Mouse (Mus musculus): ENCODE results near the gene Gm28308. TPM values are rescaled to one million over a fixed set of nuclear protein-coding genes. Genes with fewer than 3 reads are reported as not detected.

Gene Gm28308
- polyA plus RNA-seq, 1 experiment from 2014 or later: not detected

GRCm38 (mm10) chr6:52162611-52163365, 50.4 kb downstream of the Gm28308 start:
- H3K9me3 ChIP-seq (ENCODE audit: low read length): no peaks in the 10 kb centered on the region
- 25% methylated on average over 14 of the region's 14 CpGs for WGBS
- peak overlapping the region; percentile 75 for H3K9ac ChIP-seq (replicated peaks; ENCODE audit: low read length)
- peaks cover 86% of the 10 kb centered on the region for H3K4me1 ChIP-seq (ENCODE audit: insufficient read depth, low read length)
- peak overlapping the region; percentile 49 for H3K4me3 ChIP-seq (ENCODE audit: low read length)
- H3K27ac ChIP-seq (ENCODE audit: low read length): peak overlapping the region; percentile 83
- ATAC-seq (ENCODE audit: low FRiP score, low TSS enrichment): no peak
- no peaks in the 10 kb centered on the region for H3K36me3 ChIP-seq (ENCODE audit: insufficient read depth, low read length)
- peak overlapping the region; percentile 70 for H3K4me2 ChIP-seq (replicated peaks; ENCODE audit: low read depth, low read length)
- H3K27me3 ChIP-seq (ENCODE audit: insufficient read depth, low read length): no peaks in the 10 kb centered on the region

GRCm38 (mm10) chr6:52162093-52162380, 51.1 kb downstream of the Gm28308 start:
- no peak overlapping the region for H3K4me2 ChIP-seq (replicated peaks; ENCODE audit: low read depth, low read length)
- no peak overlapping the region for H3K9ac ChIP-seq (replicated peaks; ENCODE audit: low read length)
- no peaks in the 10 kb centered on the region for H3K36me3 ChIP-seq (ENCODE audit: insufficient read depth, low read length)
- ATAC-seq (ENCODE audit: low FRiP score, low TSS enrichment): no peak
- no peak overlapping the region for H3K27ac ChIP-seq (ENCODE audit: low read length)
- H3K4me3 ChIP-seq (ENCODE audit: low read length): no peak overlapping the region
- 16% methylated on average over 1 of the region's 1 CpGs for WGBS
- H3K9me3 ChIP-seq (ENCODE audit: low read length): no peaks in the 10 kb centered on the region
- H3K27me3 ChIP-seq (ENCODE audit: insufficient read depth, low read length): peaks cover 7% of the 10 kb centered on the region; the same call in 1 of the 2 replicates
- H3K4me1 ChIP-seq (ENCODE audit: insufficient read depth, low read length): peaks cover 85% of the 10 kb centered on the region

- Histone ChIP-seq H3K9ac (replicated peaks; ENCODE audit: low read length) (peak overlapping the region; percentile 56; the same call in 1 of the 2 replicates), H3K9me3 (ENCODE audit: low read length) (no peaks in the 10 kb centered on the region), H3K4me3 (ENCODE audit: low read length) (peak overlapping the region; percentile 79), H3K27ac (ENCODE audit: low read length) (peak overlapping the region; percentile 84), H3K4me1 (ENCODE audit: insufficient read depth, low read length) (peaks cover 80% of the 10 kb centered on the region), H3K4me2 (replicated peaks; ENCODE audit: low read depth, low read length) (peak overlapping the region; percentile 89), H3K27me3 (ENCODE audit: insufficient read depth, low read length) (peaks cover 12% of the 10 kb centered on the region), H3K36me3 (ENCODE audit: insufficient read depth, low read length) (no peaks in the 10 kb centered on the region)
- 7% methylated on average over 8 of the region's 8 CpGs for WGBS
- ATAC-seq (ENCODE audit: low FRiP score, low TSS enrichment): no peak
These were observed 51.6 kb downstream of the Gm28308 start for GRCm38 (mm10) chr6:52161336-52162092.

- H3K27me3 ChIP-seq (ENCODE audit: insufficient read depth, low read length): peaks cover 20% of the 10 kb centered on the region
- H3K9ac ChIP-seq (replicated peaks; ENCODE audit: low read length): peak overlapping the region; percentile 56
- H3K9me3 ChIP-seq (ENCODE audit: low read length): no peaks in the 10 kb centered on the region
- peaks cover 73% of the 10 kb centered on the region for H3K4me1 ChIP-seq (ENCODE audit: insufficient read depth, low read length)
- H3K27ac ChIP-seq (ENCODE audit: low read length): peak overlapping the region; percentile 84
- H3K4me2 ChIP-seq (replicated peaks; ENCODE audit: low read depth, low read length): peak overlapping the region; percentile 89
- H3K4me3 ChIP-seq (ENCODE audit: low read length): peak overlapping the region; percentile 79
- peak; percentile 36 for ATAC-seq (ENCODE audit: low FRiP score, low TSS enrichment)
- H3K36me3 ChIP-seq (ENCODE audit: insufficient read depth, low read length): no peaks in the 10 kb centered on the region
- WGBS: 1% methylated on average over 30 of the region's 30 CpGs
These were observed 52.4 kb downstream of the Gm28308 start for GRCm38 (mm10) chr6:52160511-52161335.

- H3K27ac ChIP-seq (ENCODE audit: low read length): peak overlapping the region; percentile 84
- WGBS: 11% methylated on average over 9 of the region's 9 CpGs
- H3K4me1 ChIP-seq (ENCODE audit: insufficient read depth, low read length): peaks cover 66% of the 10 kb centered on the region
- ATAC-seq (ENCODE audit: low FRiP score, low TSS enrichment): no peak
- peaks cover 26% of the 10 kb centered on the region for H3K27me3 ChIP-seq (ENCODE audit: insufficient read depth, low read length)
- peak overlapping the region; percentile 56 for H3K9ac ChIP-seq (replicated peaks; ENCODE audit: low read length)
- H3K36me3 ChIP-seq (ENCODE audit: insufficient read depth, low read length): no peaks in the 10 kb centered on the region
- peak overlapping the region; percentile 89 for H3K4me2 ChIP-seq (replicated peaks; ENCODE audit: low read depth, low read length)
- no peaks in the 10 kb centered on the region for H3K9me3 ChIP-seq (ENCODE audit: low read length)
- H3K4me3 ChIP-seq (ENCODE audit: low read length): peak overlapping the region; percentile 79
These were observed 53.2 kb downstream of the Gm28308 start for GRCm38 (mm10) chr6:52159979-52160378.

- WGBS: 9% methylated on average over 12 of the region's 12 CpGs
- peaks cover 33% of the 10 kb centered on the region for H3K27me3 ChIP-seq (ENCODE audit: insufficient read depth, low read length)
- H3K4me1 ChIP-seq (ENCODE audit: insufficient read depth, low read length): peaks cover 59% of the 10 kb centered on the region
- no peaks in the 10 kb centered on the region for H3K9me3 ChIP-seq (ENCODE audit: low read length)
- peak overlapping the region; percentile 84 for H3K27ac ChIP-seq (ENCODE audit: low read length)
- peak overlapping the region; percentile 89 for H3K4me2 ChIP-seq (replicated peaks; ENCODE audit: low read depth, low read length)
- no peaks in the 10 kb centered on the region for H3K36me3 ChIP-seq (ENCODE audit: insufficient read depth, low read length)
- H3K4me3 ChIP-seq (ENCODE audit: low read length): peak overlapping the region; percentile 79
- H3K9ac ChIP-seq (replicated peaks; ENCODE audit: low read length): peak overlapping the region; percentile 80
- ATAC-seq (ENCODE audit: low FRiP score, low TSS enrichment): no peak; the same call in 1 of the 2 replicates
These were observed 53.9 kb downstream of the Gm28308 start for GRCm38 (mm10) chr6:52159164-52159761.

GRCm38 (mm10) chr6:52158276-52159051, 54.7 kb downstream of the Gm28308 start, which contains the start of gene Hoxa1:
TSS of gene Hoxa1 (minus strand) at chr6:52158317.
- Histone ChIP-seq H3K9ac (replicated peaks; ENCODE audit: low read length) (peak within 1 kb of the TSS; percentile 80), H3K36me3 (ENCODE audit: insufficient read depth, low read length) (no peaks in the 10 kb centered on the region), H3K4me3 (ENCODE audit: low read length) (peak within 1 kb of the TSS; percentile 79), H3K4me2 (replicated peaks; ENCODE audit: low read depth, low read length) (peak within 1 kb of the TSS; percentile 89), H3K27me3 (ENCODE audit: insufficient read depth, low read length) (peaks cover 37% of the 10 kb centered on the region), H3K27ac (ENCODE audit: low read length) (peak within 1 kb of the TSS; percentile 84), H3K4me1 (ENCODE audit: insufficient read depth, low read length) (peaks cover 51% of the 10 kb centered on the region), H3K9me3 (ENCODE audit: low read length) (no peaks in the 10 kb centered on the region)
- WGBS: under 1% methylated on average over 55 of the region's 55 CpGs
- peak; percentile 85 for ATAC-seq (ENCODE audit: low FRiP score, low TSS enrichment)

- H3K36me3 ChIP-seq (ENCODE audit: insufficient read depth, low read length): no peaks in the 10 kb centered on the region
- H3K4me1 ChIP-seq (ENCODE audit: insufficient read depth, low read length): peaks cover 49% of the 10 kb centered on the region
- 1% methylated on average over 32 of the region's 32 CpGs for WGBS
- peak overlapping the region; percentile 79 for H3K4me3 ChIP-seq (ENCODE audit: low read length)
- H3K9me3 ChIP-seq (ENCODE audit: low read length): no peaks in the 10 kb centered on the region
- no peak overlapping the region for H3K27ac ChIP-seq (ENCODE audit: low read length)
- peak overlapping the region; percentile 43; the same call in 1 of the 2 replicates for H3K9ac ChIP-seq (replicated peaks; ENCODE audit: low read length)
- H3K4me2 ChIP-seq (replicated peaks; ENCODE audit: low read depth, low read length): peak overlapping the region; percentile 89
- H3K27me3 ChIP-seq (ENCODE audit: insufficient read depth, low read length): peaks cover 44% of the 10 kb centered on the region
- ATAC-seq (ENCODE audit: low FRiP score, low TSS enrichment): no peak
These were observed 55.5 kb downstream of the Gm28308 start for GRCm38 (mm10) chr6:52157466-52158275.
